ENCODE assay signal across 18 mouse cellular contexts in genomic region chr16:24756141-24756540, GRCm38 (mm10).
"Had no signal": no experiment of that assay in that cellular context is flagged by ENCODE, and none has a peak within 500 bp of the region (broad histone marks: within the 10 kb centered on the region; RNA-seq: fewer than 3 reads in every experiment).

No protein-coding gene starts in this region.

- H3K27ac ChIP-seq: limb, embryonic 12.5 days; limb, embryonic 15.5 days; liver, embryonic 12.5 days; liver, embryonic 15.5 days; macrophage; midbrain, embryonic 12.5 days; midbrain, embryonic 15.5 days; neural tube, embryonic 13.5 days had no signal

- ATAC-seq: liver, embryonic 12.5 days; midbrain, embryonic 15.5 days had no signal

- H3K4me3 ChIP-seq: limb, embryonic 12.5 days; limb, embryonic 15.5 days; liver, embryonic 12.5 days; liver, embryonic 15.5 days; midbrain, embryonic 12.5 days; midbrain, embryonic 15.5 days; neural tube, embryonic 13.5 days had no signal

- H3K4me2 ChIP-seq: limb, embryonic 12.5 days; limb, embryonic 15.5 days; liver, embryonic 12.5 days; liver, embryonic 15.5 days; midbrain, embryonic 12.5 days; midbrain, embryonic 15.5 days; neural tube, embryonic 13.5 days had no signal

- H3K36me3 ChIP-seq: limb, embryonic 12.5 days; limb, embryonic 15.5 days; liver, embryonic 12.5 days; liver, embryonic 15.5 days; midbrain, embryonic 12.5 days; midbrain, embryonic 15.5 days; neural tube, embryonic 13.5 days had no signal

- DNase-seq: kidney, adult 18-20 months; kidney, adult 9 months; kidney, postnatal 14 days; kidney, postnatal 4 days; left cerebral cortex, postnatal 4 days; lung, adult 2 months; lung, postnatal 10 days; retina, postnatal 1 day; thymus, adult 18-20 months; thymus, postnatal 36 days had no signal

- H3K9ac ChIP-seq: limb, embryonic 12.5 days; limb, embryonic 15.5 days; liver, embryonic 12.5 days; liver, embryonic 15.5 days; midbrain, embryonic 12.5 days; midbrain, embryonic 15.5 days; neural tube, embryonic 13.5 days had no signal

- H3K9me3 ChIP-seq: limb, embryonic 12.5 days; limb, embryonic 15.5 days; liver, embryonic 12.5 days; liver, embryonic 15.5 days; midbrain, embryonic 12.5 days; midbrain, embryonic 15.5 days; neural tube, embryonic 13.5 days had no signal

- H3K27me3 ChIP-seq: limb, embryonic 12.5 days; limb, embryonic 15.5 days; liver, embryonic 12.5 days; liver, embryonic 15.5 days; midbrain, embryonic 12.5 days; midbrain, embryonic 15.5 days; neural tube, embryonic 13.5 days had no signal

- H3K4me1 ChIP-seq: limb, embryonic 12.5 days; limb, embryonic 15.5 days; liver, embryonic 12.5 days; liver, embryonic 15.5 days; midbrain, embryonic 12.5 days; midbrain, embryonic 15.5 days; neural tube, embryonic 13.5 days had no signal
